Mouse (Mus musculus) skeletal muscle tissue, adult 2 months (tissue): ENCODE data around the gene F11.

ENCODE experiments used
- DNase-seq: peaks from one replicate; pipeline ENCODE4 v3.0.0-alpha.2; 2012; ENCODE audit warnings: low read depth, low spot score

The F11 gene

GRCm38 (mm10) chr8:45261920-45262319 is at the start of gene F11:
F11 (minus strand) TSS chr8:45262031.
- DNase-seq, result no peak

DNA sequence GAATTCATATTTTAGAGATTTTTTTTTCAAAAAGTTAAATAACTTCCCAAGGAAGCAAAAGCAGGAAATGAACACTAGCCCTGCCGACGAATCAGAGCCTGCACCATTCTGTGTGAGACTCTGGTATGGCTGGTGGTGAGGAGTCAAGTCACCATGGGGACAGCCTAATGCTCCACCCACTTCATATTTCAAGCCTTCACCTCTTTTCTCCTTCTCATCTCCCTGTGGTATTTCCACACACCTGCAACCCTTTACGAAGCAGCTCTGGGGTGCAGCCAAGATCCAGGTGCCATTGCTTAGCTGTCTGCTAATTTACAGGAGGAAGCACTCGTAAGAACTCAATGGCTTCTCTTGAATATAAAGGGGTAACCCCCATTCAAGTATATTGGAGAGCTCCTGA is 49.1 kb upstream of the F11 start:
- no peak for DNase-seq

DNA sequence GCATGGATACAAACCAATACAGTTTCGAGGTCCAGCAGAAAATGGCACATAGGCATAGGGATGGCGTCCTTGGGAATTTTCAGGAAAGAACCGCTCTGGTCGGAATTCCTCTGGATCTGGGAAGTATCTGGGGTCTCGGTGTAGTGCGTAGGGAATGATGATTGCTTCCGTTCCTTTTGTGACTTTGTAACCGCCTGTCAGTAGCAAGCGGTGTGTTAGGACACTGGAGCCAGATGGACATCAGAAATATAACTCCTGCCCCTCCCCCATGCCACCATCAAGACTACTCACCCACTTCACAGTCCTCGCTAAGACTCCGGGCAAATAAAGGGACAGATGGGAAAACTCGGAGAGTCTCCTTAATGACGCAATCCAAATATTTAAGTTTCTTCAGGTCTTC is 46.5 kb upstream of the F11 start, which contains the start of gene Gm45753:
Gene Gm45753 (minus strand): TSS at position 101 of the 400 bp plus-strand sequence.
- no peak for DNase-seq

GRCm38 (mm10) chr8:45305479-45305878 is 43.6 kb upstream of the F11 start:
- no peak for DNase-seq

GRCm38 (mm10) chr8:45304354-45304753 is 42.5 kb upstream of the F11 start:
- no peak for DNase-seq

DNA sequence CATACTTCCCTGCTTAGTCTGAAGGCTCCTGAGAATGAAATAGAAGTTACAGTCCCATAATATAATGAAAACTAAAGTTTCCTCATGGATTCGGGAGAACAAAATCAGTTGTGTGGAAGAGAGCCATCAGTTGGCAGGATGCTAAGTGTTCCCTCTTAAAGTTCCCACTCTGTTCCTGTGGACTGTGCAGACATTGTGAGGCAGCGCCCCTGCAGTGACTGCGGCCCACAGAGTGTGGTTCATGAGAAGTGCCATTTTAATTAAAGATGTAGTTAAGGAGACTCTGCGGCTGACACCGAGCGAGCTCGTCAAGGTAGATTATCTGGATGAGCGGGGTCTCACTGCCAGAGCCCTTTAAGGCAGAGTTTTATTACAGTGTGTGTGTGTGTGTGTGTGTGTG is 40.6 kb upstream of the F11 start:
- DNase-seq, result no peak

- DNase-seq, result no peak
Observed at GRCm38 (mm10) chr8:45295276-45295675, 33.4 kb upstream of the F11 start.

DNA sequence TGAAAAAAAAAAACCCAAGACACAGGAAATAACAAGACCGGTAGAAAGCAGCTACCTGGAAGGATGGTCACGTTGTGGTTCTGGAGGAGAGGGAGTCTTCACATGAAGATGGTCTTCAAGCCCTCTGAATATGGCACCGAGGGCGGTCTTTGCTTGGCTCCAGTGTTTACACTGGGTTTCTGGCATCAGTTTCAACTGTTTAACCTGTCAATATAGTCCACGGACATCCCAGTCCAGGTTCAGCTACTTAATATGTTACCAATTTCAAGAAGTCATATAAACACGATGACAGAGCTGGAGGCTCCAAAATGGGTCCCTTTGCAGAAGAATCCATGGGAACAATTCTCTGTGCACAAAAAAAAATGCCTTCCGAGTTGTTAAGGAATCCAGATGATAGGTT is 32.9 kb upstream of the F11 start, which contains the start of gene Klkb1:
Gene Klkb1 (minus strand): TSS at position 173 of the 400 bp plus-strand sequence.
- DNase-seq, result no peak

DNA sequence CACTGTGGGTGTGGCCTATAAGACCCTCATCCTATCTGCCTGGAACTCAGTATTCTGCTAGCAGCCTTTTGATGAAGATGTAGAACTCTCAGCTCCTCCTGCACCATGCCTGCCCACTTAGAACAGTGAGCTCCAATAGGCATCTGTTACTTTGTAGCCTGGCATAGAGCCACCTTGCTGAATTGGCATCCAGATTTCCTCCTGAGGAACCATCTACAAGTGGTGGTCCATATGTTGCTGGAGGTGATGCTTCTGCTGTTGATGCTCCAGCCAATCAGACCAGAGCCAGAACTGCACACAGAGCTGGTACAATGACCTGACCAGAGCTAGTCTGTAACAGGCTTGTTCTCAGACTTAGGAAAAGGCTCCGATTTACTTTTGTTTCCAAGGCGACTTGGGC is 30.0 kb upstream of the F11 start:
- DNase-seq, result no peak

GRCm38 (mm10) chr8:45281630-45282029 is 19.8 kb upstream of the F11 start:
- no peak for DNase-seq

DNA sequence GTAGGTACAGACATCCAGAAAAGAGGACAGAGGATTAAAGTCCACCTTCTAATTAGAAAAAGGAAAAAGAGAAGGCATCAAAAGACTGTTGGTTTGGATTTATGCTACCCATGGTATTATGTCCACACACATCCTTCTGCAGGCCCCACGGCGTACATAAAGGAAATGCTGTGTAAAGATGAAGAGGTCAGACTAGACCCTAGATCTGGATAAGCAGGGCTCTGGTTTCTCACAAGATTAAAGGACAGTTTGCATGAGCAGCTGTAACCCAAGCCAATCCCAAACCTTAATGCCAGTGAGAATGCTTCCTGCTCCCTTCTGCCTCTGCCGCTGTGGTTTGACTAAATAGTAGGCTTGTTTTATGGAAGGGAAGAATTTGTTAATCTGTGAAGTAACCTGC is 15.6 kb upstream of the F11 start:
- no peak for DNase-seq

DNA sequence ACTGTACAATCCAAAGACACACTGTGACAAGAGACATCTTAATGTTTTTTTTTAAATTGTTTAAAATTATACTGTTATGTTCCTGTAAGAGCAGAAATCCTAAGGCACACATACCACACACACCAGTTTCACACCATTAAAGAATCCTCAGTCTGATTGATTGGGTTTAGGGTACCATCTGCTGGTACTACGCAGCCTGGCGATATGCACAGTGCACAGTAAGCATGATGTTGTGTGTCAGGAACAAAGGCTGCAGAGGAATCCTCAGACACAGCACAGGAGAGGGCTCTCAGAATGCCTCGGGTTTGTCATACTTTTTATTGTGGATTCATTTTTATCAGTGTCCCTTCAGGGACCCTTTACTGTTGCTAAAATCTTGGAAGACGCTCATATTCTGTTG is 12.5 kb upstream of the F11 start:
- no peak for DNase-seq

DNA sequence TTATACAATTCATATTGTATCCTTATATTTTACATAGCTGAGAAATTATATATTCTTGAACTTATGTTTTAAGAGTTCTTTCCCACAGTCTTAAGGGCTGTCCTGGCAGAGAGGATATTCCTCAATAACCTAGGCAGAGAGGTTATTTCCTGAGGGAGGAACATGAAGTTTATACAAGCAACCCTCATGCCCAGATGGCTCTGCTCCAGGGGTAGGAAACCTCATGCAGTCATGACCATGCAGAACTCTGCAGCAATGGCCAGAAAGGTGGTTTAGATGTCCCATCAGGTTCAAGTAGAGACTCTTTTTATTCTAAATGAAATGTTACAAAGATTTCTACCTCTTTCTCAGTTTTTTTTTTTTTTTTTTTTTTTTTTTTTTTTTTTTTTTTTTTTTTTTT is 7.2 kb upstream of the F11 start:
- DNase-seq, result no peak

DNA sequence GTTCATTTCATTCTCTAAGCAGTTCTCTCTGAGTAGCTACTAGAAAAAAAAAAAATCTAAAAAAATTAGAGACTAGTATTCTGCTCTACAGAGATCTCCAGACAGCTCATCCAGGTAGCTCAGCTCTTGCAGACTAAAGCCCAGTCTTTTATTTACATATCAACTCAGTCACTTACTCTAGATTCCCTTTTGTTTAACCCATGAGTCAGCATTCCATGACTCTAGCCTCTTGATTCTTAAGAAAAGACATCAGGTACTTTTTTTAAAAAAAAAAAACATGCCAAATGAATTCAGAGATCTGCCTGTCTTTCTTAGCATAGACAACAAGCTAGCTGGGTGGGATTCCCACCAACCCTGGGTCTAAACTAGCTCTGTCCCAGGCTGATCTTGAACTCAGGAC is 6.7 kb upstream of the F11 start:
- DNase-seq, result no peak

- peak; percentile 0 for DNase-seq
Observed at GRCm38 (mm10) chr8:45267611-45268391, 6.0 kb upstream of the F11 start.

DNA sequence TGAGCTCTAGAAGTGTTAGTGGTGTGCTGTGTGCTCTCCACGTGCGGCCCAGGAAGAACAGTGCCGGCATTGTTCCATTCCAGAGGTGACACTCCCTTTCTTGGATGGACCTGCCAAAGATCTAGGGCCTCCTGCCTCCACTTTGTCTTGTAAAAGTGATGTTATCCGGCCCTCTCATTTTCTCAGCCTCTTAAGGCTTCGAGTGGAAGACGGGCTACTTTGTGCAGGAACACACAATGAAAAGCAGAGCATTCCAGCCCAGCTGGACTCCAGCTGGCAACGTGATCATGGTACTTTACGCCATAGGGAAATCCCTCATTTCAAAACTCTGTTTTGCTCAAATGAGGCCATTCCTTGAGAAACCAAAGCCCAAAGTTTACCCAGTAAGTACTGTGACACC is 5.2 kb upstream of the F11 start:
- DNase-seq, result no peak

- no peak for DNase-seq
Observed at GRCm38 (mm10) chr8:45264918-45265317, 3.1 kb upstream of the F11 start.

DNA sequence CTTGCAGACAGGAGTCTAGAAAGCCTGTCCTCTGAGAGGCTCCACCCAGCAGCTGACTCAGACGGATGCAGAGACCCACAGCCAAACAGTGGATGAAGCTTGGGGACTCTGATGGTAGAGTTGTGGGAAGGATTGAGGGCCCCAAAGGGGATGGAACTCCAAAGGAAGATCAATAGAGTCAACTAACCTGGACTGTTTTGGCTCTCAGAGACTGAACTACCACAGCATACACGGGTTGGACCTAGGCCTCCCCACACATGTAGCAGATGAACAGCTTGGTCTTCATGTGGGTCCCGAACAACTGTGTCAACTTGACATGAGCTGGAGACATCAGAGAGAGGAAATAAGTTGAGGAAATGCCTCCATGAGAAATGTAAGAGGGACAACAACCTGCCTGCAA is 1.0 kb upstream of the F11 start:
- DNase-seq, result no peak

- DNase-seq, result no peak
Observed at GRCm38 (mm10) chr8:45258421-45258820, 3.4 kb downstream of the F11 start.

- DNase-seq, result no peak
Observed at GRCm38 (mm10) chr8:45255040-45255439, 6.8 kb downstream of the F11 start.

GRCm38 (mm10) chr8:45254194-45254842 is 7.5 kb downstream of the F11 start:
- DNase-seq, result no peak

DNA sequence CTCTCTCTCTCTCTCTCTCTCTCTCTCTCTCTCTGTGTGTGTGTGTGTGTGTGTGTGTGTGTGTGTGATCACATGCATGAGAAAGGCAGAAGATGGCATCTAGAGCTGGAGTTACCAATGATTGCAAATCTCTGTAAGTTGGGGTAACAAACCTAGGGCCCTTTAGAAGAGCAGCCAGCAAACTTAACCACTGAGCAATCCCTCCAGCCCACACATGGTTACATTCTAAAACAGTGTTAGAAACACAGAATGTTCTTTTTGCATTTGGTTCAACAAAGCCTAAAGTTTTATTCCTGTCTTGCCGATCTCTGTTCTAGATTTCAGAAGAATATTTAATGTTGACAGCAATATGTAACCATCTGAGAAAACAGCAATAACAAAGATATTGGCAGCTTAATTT is 8.2 kb downstream of the F11 start:
- DNase-seq, result no peak

GRCm38 (mm10) chr8:45253111-45253510 is 8.7 kb downstream of the F11 start:
- no peak for DNase-seq
